Mouse (Mus musculus) v-Abl transformed pro-B cells (cell line): Measurements from ENCODE around the gene Slc3a2.

Experiments used
- in situ Hi-C, 2 experiments: fragments of 400-800 bp; cut with MboI; formaldehyde crosslinking; loops; one replicate each; pipeline ENCODE4 v1.15.1; 2025; ENCODE audit not compliant: unreplicated experiment in 2 of 2

The Slc3a2 gene

DNA sequence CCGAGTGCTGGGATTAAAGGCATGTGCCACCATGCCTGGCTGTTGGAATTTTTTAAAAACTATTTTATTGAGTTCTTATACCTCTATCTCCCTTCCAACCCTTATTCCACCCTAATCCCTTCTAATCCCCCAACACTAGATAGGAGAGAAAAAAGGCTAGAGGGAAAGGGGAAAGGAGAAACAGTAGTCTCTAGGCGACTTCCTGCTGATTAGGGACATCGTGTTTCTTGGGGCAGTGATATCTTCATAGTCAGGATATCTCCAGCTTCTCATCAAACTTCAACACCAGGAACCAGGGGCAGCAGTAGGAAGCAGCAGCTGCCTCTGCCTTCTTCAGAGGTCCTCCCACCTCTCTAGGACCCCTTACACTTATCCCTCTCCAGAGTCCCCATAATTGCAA lies 11.2 kb upstream of the Slc3a2 start:
- in situ Hi-C loops = loop anchor here in 1 of 2 experiments (25.0 kb wide), 1 partner anchor 203 kb away; the partner anchor contains the start of genes Eml3, Mta2 and Rom1

DNA sequence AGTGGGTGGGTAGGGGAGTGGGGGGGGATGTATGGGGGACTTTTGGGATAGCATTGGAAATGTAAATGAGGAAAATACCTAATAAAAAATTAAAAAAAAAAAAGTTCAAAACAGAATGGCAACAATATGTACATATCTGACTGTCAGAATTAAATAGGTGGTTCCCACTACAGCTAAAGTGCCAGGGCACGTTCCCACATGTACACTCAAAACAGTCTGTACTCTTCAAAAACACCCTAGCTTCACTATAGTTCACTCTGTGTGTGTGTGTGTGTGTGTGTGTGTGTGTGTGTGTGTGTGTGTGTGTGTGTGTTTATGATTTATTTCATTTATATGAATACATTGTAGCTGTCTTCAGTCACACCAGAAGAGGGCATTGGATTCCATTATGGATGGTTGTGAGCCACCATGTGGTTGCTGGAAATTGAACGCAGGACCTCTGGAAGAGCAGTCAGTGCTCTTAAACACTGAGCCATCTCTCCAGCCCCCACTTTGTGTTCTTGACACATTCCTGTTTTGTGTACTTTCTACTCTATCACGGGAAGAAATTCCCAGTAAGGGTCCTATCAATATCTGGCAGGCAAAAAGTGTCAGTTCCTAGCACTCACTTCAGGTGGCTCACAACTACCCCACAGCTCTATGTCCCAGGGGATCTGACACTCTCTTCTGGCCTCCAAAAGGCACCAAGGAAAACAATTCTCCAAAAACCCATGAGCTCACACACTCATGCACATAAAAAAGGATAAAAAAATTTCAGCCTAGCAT lies 5.3 kb upstream of the Slc3a2 start:
- in situ Hi-C loops = loop anchor here in 1 of 2 experiments (25.0 kb wide), 1 partner anchor 209 kb away; the partner anchor contains the start of genes Eml3, Mta2 and Rom1

DNA sequence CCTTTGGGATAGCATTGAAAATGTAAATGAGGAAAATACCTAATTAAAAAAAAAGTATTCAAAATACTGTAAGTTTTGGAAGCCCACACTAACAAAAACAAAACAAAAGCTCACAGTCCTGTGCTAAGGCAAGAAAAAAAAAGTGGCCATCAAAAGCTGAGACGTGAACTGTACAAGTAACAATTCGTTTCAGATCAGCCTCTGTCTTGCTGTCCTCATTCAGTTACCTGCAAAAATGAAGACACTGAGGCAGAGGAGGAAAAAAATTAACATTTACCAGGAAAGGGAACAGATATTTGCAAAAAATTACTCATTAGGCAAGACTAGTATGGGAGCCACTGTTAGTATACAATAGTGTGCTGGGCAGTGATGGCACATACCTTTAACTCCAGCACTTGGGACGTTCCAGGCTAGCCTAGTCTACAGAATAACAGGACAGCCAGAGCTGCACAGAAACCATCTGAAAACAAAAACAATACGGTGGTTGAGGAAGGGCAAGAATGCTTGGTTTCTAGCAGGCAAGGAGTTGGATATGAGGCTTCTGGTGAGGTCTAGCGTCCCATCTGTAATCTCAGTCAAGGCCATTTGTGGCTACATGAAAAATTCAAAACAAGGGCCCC lies 4.4 kb upstream of the Slc3a2 start:
- in situ Hi-C loops = loop anchor here in 1 of 2 experiments (25.0 kb wide), 1 partner anchor 210 kb away; the partner anchor contains the start of genes Eml3, Mta2 and Rom1

- in situ Hi-C loops = loop anchor here in 1 of 2 experiments (25.0 kb wide), 1 partner anchor 211 kb away; the partner anchor contains the start of genes Eml3, Mta2 and Rom1
These were observed 3.6 kb upstream of the Slc3a2 start for GRCm38 (mm10) chr19:8726609-8727390.

GRCm38 (mm10) chr19:8725081-8725613 lies 2.0 kb upstream of the Slc3a2 start:
- in situ Hi-C loops = loop anchor here in 1 of 2 experiments (25.0 kb wide), 1 partner anchor 212 kb away; the partner anchor contains the start of genes Eml3, Mta2 and Rom1

DNA sequence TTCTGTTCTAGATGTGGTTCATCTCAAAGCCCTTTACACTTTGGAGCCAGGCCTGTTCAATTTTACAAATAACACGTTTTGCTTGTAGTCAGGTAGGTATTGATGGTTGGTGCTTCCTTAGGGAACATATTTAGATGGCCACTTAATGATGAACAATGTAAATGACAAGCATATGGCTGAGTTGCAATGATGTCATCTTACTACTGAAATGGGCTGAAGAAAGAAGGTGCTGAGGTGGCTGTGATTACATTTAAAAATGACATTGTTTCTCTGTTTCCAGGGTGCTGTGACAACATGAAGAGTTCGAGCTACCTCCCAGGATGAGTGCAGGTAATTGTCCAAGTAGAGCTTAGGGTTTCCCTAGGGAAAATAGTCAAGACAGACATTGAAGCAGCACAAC lies 1.2 kb upstream of the Slc3a2 start:
- in situ Hi-C loops = loop anchor here in 1 of 2 experiments (25.0 kb wide), 1 partner anchor 1488 kb away; the partner anchor contains the start of genes Fen1 and Tmem258

DNA sequence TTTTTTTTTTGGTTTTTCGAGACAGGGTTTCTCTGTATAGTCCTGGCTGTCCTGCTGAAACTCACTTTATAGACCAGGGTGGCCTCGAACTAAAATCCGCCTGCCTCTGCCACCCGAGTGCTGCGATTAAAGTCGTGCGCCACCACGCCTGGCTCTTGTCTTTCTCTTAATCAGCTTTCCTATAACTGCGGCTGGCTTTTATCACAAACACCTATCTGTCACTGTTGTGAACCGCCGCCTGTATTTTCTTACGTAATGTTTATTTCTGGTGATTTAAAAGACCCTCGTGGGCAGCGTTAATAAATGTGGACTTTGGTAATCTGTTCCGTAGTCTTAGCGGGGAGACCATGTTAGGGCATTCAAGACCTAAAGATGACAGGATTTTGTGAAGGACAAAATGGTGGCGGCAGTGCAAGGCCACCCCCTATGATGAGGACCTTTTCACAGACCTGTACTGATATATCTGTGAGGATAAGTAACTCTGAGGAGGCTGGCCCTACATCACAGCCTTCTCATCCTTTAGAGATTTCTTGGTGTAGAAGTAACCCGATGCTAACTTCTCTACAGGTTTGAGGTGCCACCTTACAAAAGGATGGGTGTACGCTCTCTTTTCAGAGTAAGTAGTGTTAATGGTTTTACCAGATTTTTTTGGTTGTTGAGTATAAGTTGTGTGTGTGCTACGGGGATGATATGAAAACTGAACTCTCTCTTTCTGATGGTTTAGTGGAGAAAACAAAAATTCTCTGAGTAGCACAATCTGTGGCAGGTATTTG lies 591 bp upstream of the Slc3a2 start:
- in situ Hi-C loops = loop anchor here in 1 of 2 experiments (25.0 kb wide), 1 partner anchor 1489 kb away; the partner anchor contains the start of genes Fen1 and Tmem258

- in situ Hi-C loops = loop anchor here in 1 of 2 experiments (25.0 kb wide), 1 partner anchor 1490 kb away; the partner anchor contains the start of genes Fen1 and Tmem258
These were observed 636 bp downstream of the Slc3a2 start for GRCm38 (mm10) chr19:8722559-8722906.

GRCm38 (mm10) chr19:8722021-8722420 lies 1.1 kb downstream of the Slc3a2 start:
- in situ Hi-C loops = loop anchor here in 1 of 2 experiments (25.0 kb wide), 1 partner anchor 1490 kb away; the partner anchor contains the start of genes Fen1 and Tmem258

DNA sequence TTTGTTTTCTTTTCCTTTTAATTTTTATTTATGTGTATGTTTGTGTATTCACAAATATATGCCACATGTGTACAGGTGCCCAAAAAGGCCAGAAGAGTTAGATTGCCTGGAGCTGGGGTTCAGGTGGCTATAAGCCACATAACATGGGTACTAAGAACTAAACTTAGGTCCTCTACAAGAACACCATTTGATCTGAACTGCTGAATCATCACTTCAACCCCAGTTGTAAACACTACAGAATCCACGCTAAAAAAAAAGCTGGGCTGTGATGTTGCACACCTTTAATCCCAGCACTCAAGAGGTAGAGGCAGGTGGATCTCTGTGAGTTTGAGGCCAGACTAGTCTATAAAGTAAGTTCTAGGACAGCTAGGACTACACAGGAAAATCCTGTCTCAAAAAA lies 1.8 kb downstream of the Slc3a2 start:
- in situ Hi-C loops = loop anchor here in 1 of 2 experiments (25.0 kb wide), 1 partner anchor 1491 kb away; the partner anchor contains the start of genes Fen1 and Tmem258

DNA sequence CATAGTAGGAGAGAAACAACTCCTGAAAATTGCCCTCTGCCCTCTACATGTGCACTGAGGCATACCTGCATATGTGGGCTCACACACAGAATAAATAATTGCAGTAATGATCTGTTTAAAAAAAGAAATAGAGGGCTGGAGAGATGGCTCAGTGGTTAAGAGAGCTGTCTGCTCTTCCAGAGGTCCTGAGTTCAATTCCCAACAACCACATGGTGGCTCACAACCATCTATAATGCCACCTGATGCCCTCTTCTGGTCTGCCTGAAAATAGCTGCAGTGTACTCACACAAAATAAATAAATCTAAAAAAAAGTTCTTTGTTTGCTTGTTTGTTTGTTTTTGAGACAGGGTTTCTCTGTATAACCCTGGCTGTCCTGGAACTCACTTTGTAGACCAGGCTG lies 4.1 kb downstream of the Slc3a2 start:
- in situ Hi-C loops = loop anchor here (5.0 to 25.0 kb wide), 4 partner anchors 106 to 1493 kb away; partner anchors contain the start of genes AC129217.1 (in 1 of the 2), Fen1 (in 1 of the 2), Hnrnpul2 (in 1 of the 2) and Tmem258 (in 1 of the 2)

DNA sequence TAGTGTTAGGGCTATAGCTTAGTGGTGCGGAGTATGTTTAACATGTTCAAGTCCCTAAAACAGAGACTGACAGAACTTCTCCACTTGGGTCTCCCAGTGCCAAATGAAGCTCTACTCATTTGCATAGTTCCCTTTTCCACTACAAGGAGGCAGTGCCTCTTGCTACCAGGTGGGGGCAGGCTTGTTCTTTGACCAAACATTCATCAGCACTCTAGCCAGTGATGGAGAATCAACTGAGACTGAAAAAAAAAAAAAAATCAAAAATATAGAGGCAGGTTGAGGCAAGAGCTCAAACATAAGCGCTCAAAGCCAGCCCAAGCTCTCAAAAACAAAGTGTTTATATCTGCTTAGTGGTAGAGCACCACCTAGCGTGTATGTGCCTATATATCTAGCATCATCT lies 4.8 kb downstream of the Slc3a2 start:
- in situ Hi-C loops = loop anchor here (5.0 to 25.0 kb wide), 4 partner anchors 106 to 1494 kb away; partner anchors contain the start of genes AC129217.1 (in 1 of the 2), Fen1 (in 1 of the 2), Hnrnpul2 (in 1 of the 2) and Tmem258 (in 1 of the 2)

DNA sequence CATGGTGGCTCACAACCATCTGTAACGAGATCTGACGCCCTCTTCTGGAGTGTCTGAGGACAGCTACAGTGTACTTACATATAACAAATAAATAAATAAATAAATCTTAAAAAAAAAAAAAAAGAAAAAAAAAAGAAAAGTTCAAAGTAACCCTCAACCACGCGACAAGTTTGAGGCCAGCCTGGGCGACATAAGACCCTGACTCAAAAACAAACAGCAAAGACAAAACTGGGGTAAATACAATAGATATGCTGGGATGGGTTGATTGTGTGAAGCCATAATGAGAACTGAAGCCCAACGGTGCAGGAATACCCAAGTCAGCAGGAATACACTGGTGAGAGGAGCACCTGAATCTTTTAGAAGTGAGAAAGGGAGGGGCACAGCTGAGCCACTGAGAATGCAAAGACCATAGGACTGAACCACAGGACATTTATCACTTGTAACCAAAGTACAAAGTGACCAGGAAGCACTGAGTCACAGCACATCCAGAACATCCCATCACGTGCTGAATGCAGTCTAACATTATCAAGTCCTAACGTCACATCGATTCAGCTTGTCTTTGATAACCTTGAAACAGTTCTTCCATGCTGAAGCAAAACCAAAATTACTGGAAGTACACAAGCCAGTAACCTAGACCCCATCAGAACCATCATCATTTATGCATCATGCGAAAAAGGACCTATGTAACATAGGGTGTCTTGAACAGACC lies 6.2 kb downstream of the Slc3a2 start:
- in situ Hi-C loops = loop anchor here (5.0 to 25.0 kb wide), 4 partner anchors 108 to 1495 kb away; partner anchors contain the start of genes AC129217.1 (in 1 of the 2), Fen1 (in 1 of the 2), Hnrnpul2 (in 1 of the 2) and Tmem258 (in 1 of the 2)

- in situ Hi-C loops = loop anchor here (5.0 to 25.0 kb wide), 4 partner anchors 109 to 1496 kb away; partner anchors contain the start of genes AC129217.1 (in 1 of the 2), Fen1 (in 1 of the 2), Hnrnpul2 (in 1 of the 2) and Tmem258 (in 1 of the 2)
These were observed 7.1 kb downstream of the Slc3a2 start for GRCm38 (mm10) chr19:8715868-8716766.

DNA sequence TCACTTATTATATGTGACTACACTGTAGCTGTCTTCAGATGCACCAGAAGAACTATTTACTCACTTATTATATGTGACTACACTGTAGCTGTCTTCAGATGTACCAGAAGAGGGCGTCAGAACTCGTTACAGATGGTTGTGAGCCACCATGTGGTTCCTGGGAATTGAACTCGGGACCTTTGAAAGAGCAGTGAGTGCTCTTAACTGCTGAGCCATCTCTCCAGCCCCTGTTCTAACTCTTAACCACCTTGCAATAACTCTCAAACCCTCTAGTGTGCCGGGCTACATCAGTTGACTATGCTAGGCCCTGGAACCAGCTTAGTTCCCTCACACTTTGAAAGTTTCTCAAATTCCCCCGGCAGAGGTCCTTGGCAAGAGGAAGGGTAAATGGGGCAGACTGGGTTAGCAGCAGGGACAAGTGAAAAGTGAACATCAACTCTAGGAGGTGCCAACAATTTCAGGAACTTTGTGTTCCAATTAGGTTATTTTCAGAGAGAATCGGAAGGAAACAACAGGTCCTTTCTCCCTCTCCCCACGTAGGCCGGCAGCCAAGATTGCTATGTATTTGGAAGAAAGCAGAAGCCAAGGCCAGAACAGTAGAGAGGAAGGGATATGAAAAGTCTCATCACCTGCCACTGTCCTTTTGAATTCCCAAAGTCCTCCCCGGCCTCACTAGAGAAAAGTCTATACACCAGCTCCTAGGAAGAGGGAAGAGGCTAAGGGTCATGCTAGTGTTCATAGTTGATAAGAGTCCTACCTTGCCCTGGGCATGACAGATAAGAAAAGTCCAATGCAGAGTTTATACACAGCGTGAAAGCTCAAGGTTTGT lies 8.3 kb downstream of the Slc3a2 start:
- in situ Hi-C loops = loop anchor here (5.0 to 25.0 kb wide), 4 partner anchors 110 to 1497 kb away; partner anchors contain the start of genes AC129217.1 (in 1 of the 2), Fen1 (in 1 of the 2), Hnrnpul2 (in 1 of the 2) and Tmem258 (in 1 of the 2)
